Mouse (Mus musculus): Measurements from ENCODE around the gene Xylt1. TPM values are rescaled to one million over a fixed set of nuclear protein-coding genes. Genes with fewer than 3 reads are reported as not detected.

The Xylt1 gene
- polyA plus RNA-seq, 1 experiment from 2014 or later: 2.9 TPM

DNA sequence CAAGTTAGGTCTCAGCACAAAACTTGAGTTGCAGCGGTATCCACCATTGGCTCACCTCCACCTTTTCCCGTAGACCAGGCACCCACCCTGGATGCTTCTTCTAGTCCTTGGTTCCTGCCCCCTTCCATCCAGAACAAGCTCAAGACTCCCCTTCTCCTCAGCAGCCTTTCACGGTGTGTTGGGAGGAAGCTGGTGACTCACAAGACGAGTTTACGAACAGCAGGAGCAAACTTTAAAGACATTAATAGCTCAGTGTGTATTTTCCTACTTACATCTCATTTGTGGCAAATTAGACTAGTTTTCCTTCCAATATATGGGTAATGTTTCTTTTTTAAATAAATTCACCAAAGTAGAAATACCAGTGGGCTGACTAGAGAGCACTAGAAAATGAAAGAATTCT is 110.7 kb downstream of the Xylt1 start:
- H3K4me3 ChIP-seq (ENCODE audit: low read length): no peak overlapping the region
- H3K4me2 ChIP-seq (ENCODE audit: low read length): no peak overlapping the region
- H3K27me3 ChIP-seq (replicated peaks; ENCODE audit: control insufficient read depth, insufficient read depth, low read length): no peaks in the 10 kb centered on the region
- WGBS: 81% methylated on average over 5 of the region's 5 CpGs
- H3K4me1 ChIP-seq (ENCODE audit: control insufficient read depth, insufficient read depth, low read depth, low read length): peaks cover 9% of the 10 kb centered on the region
- H3K9me3 ChIP-seq (ENCODE audit: control insufficient read depth, low read length): no peaks in the 10 kb centered on the region
- no peak for ATAC-seq
- no peak overlapping the region for H3K27ac ChIP-seq (ENCODE audit: low read depth, low read length)
- no peak overlapping the region for H3K9ac ChIP-seq (ENCODE audit: low read depth, low read length)
- no peaks in the 10 kb centered on the region for H3K36me3 ChIP-seq (ENCODE audit: control insufficient read depth, insufficient read depth, low read length)

DNA sequence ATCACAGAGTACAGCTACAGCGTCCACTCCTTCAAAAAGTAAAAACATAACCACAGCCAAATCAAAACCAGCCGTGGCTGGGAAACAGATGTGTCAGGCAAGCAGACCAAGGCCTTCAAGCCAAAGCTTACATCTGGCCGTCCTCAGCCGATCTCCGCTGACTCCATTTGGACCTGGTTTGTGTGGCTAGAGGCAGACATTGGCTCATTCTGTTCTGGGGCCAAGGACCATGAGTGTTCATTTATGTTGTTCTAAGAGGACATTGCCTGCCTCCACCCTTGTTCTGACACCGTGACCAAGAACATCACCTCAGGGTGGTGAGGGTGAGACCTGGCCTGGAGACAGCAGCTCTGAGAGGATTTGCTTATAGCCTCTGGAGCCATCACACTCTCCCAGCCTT is 113.4 kb downstream of the Xylt1 start:
- no peak overlapping the region for H3K4me2 ChIP-seq (ENCODE audit: low read length)
- no peak overlapping the region for H3K4me3 ChIP-seq (ENCODE audit: low read length)
- 91% methylated on average over 6 of the region's 6 CpGs for WGBS

DNA sequence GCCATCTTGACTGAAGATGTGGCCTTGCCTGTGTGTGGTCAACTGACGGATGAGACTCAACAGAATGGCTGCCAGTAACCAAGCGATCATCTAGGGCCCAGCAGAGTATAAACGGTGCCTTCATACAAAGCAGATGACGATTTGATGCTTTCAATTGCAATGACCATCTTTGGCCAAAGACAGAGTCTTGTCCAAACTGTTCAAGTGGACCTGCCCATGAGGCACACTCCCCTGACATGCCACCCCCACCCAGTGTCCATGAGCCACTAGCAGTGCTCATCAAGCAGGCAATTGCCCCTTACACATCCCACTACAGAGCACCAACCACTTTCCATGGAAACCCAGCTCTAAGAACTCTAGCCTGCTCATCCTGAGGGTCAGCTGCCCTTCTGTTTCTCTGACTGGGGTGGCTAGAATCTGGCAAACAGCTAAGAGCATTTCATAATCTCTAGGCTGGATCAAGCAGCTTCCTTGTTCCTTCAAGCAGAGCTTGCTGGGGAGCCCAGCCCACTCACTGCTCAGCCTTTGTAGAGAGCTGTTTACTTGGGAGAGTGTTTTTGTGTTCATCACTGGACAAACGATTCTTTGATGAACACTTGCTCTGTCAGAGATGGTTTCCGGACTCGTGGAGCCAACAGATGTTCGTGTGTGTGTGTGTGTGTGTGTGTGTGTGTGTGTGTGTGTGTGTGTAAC is 114.0 kb downstream of the Xylt1 start:
- Histone ChIP-seq H3K27ac (ENCODE audit: low read depth, low read length) (peak overlapping the region; percentile 42; the same call in 1 of the 2 replicates), H3K36me3 (ENCODE audit: control insufficient read depth, insufficient read depth, low read length) (no peaks in the 10 kb centered on the region), H3K9ac (ENCODE audit: low read depth, low read length) (no peak overlapping the region), H3K4me1 (ENCODE audit: control insufficient read depth, insufficient read depth, low read depth, low read length) (peaks cover 9% of the 10 kb centered on the region), H3K4me2 (ENCODE audit: low read length) (no peak overlapping the region), H3K9me3 (ENCODE audit: control insufficient read depth, low read length) (no peaks in the 10 kb centered on the region), H3K27me3 (replicated peaks; ENCODE audit: control insufficient read depth, insufficient read depth, low read length) (no peaks in the 10 kb centered on the region), H3K4me3 (ENCODE audit: low read length) (no peak overlapping the region)
- WGBS: 69% methylated on average over 8 of the region's 8 CpGs
- ATAC-seq: peak; percentile 67

More for the DNA sequence above, 113.4 kb downstream of the Xylt1 start:
- Histone ChIP-seq H3K36me3 (ENCODE audit: control insufficient read depth, insufficient read depth, low read length) (no peaks in the 10 kb centered on the region), H3K27me3 (replicated peaks; ENCODE audit: control insufficient read depth, insufficient read depth, low read length) (no peaks in the 10 kb centered on the region), H3K4me1 (ENCODE audit: control insufficient read depth, insufficient read depth, low read depth, low read length) (peaks cover 9% of the 10 kb centered on the region), H3K27ac (ENCODE audit: low read depth, low read length) (peak overlapping the region; percentile 42; the same call in 1 of the 2 replicates), H3K9ac (ENCODE audit: low read depth, low read length) (no peak overlapping the region), H3K9me3 (ENCODE audit: control insufficient read depth, low read length) (no peaks in the 10 kb centered on the region)
- no peak for ATAC-seq

DNA sequence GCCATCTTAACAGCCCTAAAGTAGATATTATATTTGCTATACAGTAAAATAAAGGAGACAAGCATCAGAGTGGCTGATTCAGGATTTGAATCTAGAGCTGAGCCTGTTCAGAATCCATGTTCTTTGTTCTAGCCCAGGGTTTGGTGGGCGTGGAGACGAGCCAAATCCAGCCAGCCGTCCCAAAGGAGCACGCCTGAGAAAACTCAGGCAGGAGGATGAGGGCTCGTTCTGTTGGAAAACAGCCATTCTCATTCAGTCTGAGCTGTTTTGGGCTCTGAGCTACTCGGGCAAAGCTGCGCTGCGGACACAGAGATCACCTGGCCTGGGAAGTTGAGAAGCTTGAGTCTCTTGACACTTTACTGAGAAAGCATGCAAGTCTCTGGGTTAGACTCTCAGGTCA is 115.0 kb downstream of the Xylt1 start:
- Histone ChIP-seq H3K27me3 (replicated peaks; ENCODE audit: control insufficient read depth, insufficient read depth, low read length) (no peaks in the 10 kb centered on the region), H3K9me3 (ENCODE audit: control insufficient read depth, low read length) (no peaks in the 10 kb centered on the region), H3K4me1 (ENCODE audit: control insufficient read depth, insufficient read depth, low read depth, low read length) (peaks cover 7% of the 10 kb centered on the region), H3K27ac (ENCODE audit: low read depth, low read length) (peak overlapping the region; percentile 32; the same call in 1 of the 2 replicates), H3K4me3 (ENCODE audit: low read length) (no peak overlapping the region), H3K4me2 (ENCODE audit: low read length) (no peak overlapping the region), H3K36me3 (ENCODE audit: control insufficient read depth, insufficient read depth, low read length) (no peaks in the 10 kb centered on the region), H3K9ac (ENCODE audit: low read depth, low read length) (no peak overlapping the region)
- ATAC-seq: no peak
- WGBS: 51% methylated on average over 8 of the region's 8 CpGs

DNA sequence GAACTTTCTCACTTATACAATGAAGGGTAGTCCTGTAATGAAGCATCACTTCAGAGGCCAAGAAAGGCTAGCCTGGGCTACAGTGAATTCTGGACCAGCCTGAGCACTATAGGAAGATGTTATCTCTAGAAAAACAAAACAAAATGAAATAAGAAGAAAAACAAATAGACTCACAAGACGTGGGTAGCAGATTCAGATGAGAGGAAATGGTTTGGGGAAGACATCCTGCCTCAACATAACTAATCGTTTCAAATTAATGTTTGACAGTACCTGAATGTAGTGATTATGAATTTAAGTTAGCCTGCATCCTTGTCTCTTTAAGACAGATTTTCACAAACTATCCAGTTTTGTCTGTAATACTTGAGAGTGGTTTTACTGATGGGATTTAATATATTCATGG is 117.4 kb downstream of the Xylt1 start:
- H3K36me3 ChIP-seq (ENCODE audit: control insufficient read depth, insufficient read depth, low read length): no peaks in the 10 kb centered on the region
- H3K27ac ChIP-seq (ENCODE audit: low read depth, low read length): no peak overlapping the region
- H3K4me2 ChIP-seq (ENCODE audit: low read length): no peak overlapping the region
- peaks cover 9% of the 10 kb centered on the region for H3K4me1 ChIP-seq (ENCODE audit: control insufficient read depth, insufficient read depth, low read depth, low read length)
- no peak overlapping the region for H3K4me3 ChIP-seq (ENCODE audit: low read length)
- H3K27me3 ChIP-seq (replicated peaks; ENCODE audit: control insufficient read depth, insufficient read depth, low read length): no peaks in the 10 kb centered on the region
- 75% methylated on average over 2 of the region's 2 CpGs for WGBS
- no peak overlapping the region for H3K9ac ChIP-seq (ENCODE audit: low read depth, low read length)
- no peak for ATAC-seq
- H3K9me3 ChIP-seq (ENCODE audit: control insufficient read depth, low read length): no peaks in the 10 kb centered on the region

DNA sequence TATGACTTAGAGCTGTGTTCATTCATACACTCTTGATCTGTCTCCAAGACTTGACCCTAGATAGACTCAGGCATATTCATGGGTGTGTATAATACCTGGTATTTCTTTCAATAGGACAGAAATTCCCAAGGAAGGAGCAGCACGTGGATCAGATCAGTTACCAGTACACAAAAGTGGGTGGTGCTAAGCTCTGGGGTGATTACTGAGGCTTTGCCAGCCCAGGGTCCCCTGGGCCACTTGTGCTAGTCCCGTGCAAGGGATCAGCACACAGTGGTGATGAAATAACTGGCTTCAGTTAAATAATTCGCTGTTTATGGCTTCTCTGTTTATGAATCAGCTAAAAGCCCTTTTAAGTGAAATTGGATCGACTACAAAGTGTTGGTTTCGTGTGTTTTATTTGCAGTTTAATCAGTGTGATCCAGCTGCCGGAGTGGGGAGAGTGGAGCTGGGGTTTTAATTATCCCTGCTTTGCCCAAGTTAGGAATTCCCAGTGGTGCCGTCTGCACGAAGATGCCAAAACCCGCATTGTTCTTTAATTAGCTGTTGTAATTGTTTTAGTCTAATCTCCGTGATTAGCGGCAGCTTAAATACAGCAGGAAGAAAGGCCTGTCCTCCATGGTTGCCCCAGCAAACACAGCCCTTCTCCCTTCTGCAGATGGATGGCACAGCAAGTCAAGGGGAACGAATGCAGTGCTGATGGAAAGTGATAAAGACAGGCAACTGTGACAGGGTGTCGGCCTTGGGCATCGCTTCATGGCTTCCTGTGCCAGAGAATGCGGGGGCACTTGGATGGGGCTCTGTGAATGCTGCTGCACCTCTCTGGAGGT is 120.8 kb downstream of the Xylt1 start:
- H3K9me3 ChIP-seq (ENCODE audit: control insufficient read depth, low read length): no peaks in the 10 kb centered on the region
- H3K27me3 ChIP-seq (replicated peaks; ENCODE audit: control insufficient read depth, insufficient read depth, low read length): no peaks in the 10 kb centered on the region
- peak overlapping the region; percentile 23 for H3K27ac ChIP-seq (ENCODE audit: low read depth, low read length)
- H3K9ac ChIP-seq (ENCODE audit: low read depth, low read length): no peak overlapping the region
- 42% methylated on average over 15 of the region's 15 CpGs for WGBS
- ATAC-seq: peak; percentile 78
- H3K4me1 ChIP-seq (ENCODE audit: control insufficient read depth, insufficient read depth, low read depth, low read length): peaks cover 5% of the 10 kb centered on the region
- no peak overlapping the region for H3K4me2 ChIP-seq (ENCODE audit: low read length)
- no peaks in the 10 kb centered on the region for H3K36me3 ChIP-seq (ENCODE audit: control insufficient read depth, insufficient read depth, low read length)
- H3K4me3 ChIP-seq (ENCODE audit: low read length): no peak overlapping the region

DNA sequence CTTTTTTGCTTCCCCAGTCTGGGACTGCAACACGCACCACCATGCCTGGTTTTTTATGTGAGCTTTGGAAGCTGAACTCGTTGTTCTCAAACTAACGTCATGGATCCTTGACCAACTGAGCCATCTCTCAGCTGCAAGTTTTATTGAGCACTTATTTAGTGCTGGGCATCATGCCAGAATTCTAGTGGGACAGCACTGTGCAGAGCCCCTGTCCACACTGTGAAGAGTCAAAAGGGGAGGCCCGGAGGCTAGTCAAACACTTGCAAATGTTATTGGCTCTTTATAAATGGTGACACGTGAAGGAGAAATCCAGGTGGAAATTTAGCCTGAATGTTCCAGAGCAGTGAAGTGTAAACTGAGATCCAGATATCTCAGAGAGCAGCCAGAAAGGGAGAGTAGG is 121.6 kb downstream of the Xylt1 start:
- ATAC-seq: 0 out of 2 replicates have a peak, but pooled peaks have one; percentile 16
- H3K9ac ChIP-seq (ENCODE audit: low read depth, low read length): no peak overlapping the region
- peak overlapping the region; percentile 23 for H3K27ac ChIP-seq (ENCODE audit: low read depth, low read length)
- no peaks in the 10 kb centered on the region for H3K36me3 ChIP-seq (ENCODE audit: control insufficient read depth, insufficient read depth, low read length)
- 69% methylated on average over 5 of the region's 5 CpGs for WGBS
- peaks cover 5% of the 10 kb centered on the region for H3K4me1 ChIP-seq (ENCODE audit: control insufficient read depth, insufficient read depth, low read depth, low read length)
- H3K9me3 ChIP-seq (ENCODE audit: control insufficient read depth, low read length): no peaks in the 10 kb centered on the region
- H3K4me3 ChIP-seq (ENCODE audit: low read length): no peak overlapping the region
- H3K27me3 ChIP-seq (replicated peaks; ENCODE audit: control insufficient read depth, insufficient read depth, low read length): no peaks in the 10 kb centered on the region
- H3K4me2 ChIP-seq (ENCODE audit: low read length): no peak overlapping the region

DNA sequence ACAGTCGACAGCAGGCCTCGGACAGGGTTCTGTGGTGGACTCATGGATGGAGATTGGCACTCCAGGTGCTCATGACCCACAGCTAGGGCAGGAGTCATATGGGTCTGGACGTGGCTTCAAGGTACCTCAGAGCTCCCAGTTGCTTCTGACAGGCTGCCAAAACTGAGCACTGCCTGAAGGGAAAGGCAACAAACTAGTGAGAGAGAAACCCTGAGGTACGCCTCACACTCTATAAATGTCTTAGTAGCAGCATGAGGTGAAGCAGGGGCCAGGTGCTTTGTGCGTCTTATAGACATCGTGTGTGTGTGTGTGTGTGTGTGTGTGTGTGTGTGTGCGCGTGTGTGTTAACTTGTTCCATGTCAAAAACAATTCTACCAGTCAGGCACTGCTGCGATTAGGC is 122.9 kb downstream of the Xylt1 start:
- 84% methylated on average over 9 of the region's 9 CpGs for WGBS
- Histone ChIP-seq H3K9me3 (ENCODE audit: control insufficient read depth, low read length) (no peaks in the 10 kb centered on the region), H3K27ac (ENCODE audit: low read depth, low read length) (no peak overlapping the region), H3K4me3 (ENCODE audit: low read length) (no peak overlapping the region), H3K36me3 (ENCODE audit: control insufficient read depth, insufficient read depth, low read length) (no peaks in the 10 kb centered on the region), H3K4me1 (ENCODE audit: control insufficient read depth, insufficient read depth, low read depth, low read length) (peaks cover 9% of the 10 kb centered on the region), H3K9ac (ENCODE audit: low read depth, low read length) (no peak overlapping the region), H3K4me2 (ENCODE audit: low read length) (no peak overlapping the region), H3K27me3 (replicated peaks; ENCODE audit: control insufficient read depth, insufficient read depth, low read length) (no peaks in the 10 kb centered on the region)
- ATAC-seq: no peak

DNA sequence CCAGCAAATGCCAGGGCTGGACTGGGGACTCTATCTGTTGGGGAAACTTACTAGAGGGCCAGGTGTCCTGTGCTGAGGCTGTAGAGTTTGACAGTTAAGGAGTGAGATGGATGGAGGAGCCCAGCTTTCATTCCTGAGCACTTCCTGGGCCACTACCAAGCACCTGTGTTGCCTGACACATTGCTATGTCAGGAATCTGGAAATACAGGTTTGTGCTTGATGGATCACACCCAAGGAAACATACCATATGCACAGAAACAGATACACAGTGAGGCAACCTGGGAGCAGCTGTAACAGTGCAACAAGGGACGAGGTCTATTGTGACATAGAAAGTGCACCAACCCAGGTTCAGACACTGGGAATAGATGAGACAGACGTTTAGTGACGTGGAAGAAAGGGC is 125.0 kb downstream of the Xylt1 start:
- no peak for ATAC-seq
- Histone ChIP-seq H3K4me2 (ENCODE audit: low read length) (no peak overlapping the region), H3K27ac (ENCODE audit: low read depth, low read length) (no peak overlapping the region), H3K4me3 (ENCODE audit: low read length) (no peak overlapping the region), H3K9me3 (ENCODE audit: control insufficient read depth, low read length) (no peaks in the 10 kb centered on the region), H3K36me3 (ENCODE audit: control insufficient read depth, insufficient read depth, low read length) (no peaks in the 10 kb centered on the region), H3K4me1 (ENCODE audit: control insufficient read depth, insufficient read depth, low read depth, low read length) (peaks cover 9% of the 10 kb centered on the region), H3K9ac (ENCODE audit: low read depth, low read length) (no peak overlapping the region), H3K27me3 (replicated peaks; ENCODE audit: control insufficient read depth, insufficient read depth, low read length) (no peaks in the 10 kb centered on the region)
- 78% methylated on average over 3 of the region's 3 CpGs for WGBS
